In genomic region chr2:5478709-5479108, GRCm38 (mm10) we compare ENCODE assay signal across 18 mouse cellular contexts.
A peak's percentile ranks its signal among the peaks of the same experiment; 100 is the strongest.
DNase-seq lines count a peak whose midpoint lies in the region; ATAC-seq and TF ChIP-seq lines count a peak whose summit lies in the region.
"Had no signal": no experiment of that assay in that cellular context is flagged by ENCODE, and none has a peak within 500 bp of the region (broad histone marks: within the 10 kb centered on the region; RNA-seq: fewer than 3 reads in every experiment).

No protein-coding gene starts in this region.

- no peaks in the 10 kb centered on the region for H3K9me3 ChIP-seq in liver, postnatal 0 days (ENCODE audit: low read length)
- no peaks in the 10 kb centered on the region for H3K9me3 ChIP-seq in intestine, embryonic 16.5 days (ENCODE audit: control insufficient read depth, low read length)
- H3K9me3 ChIP-seq: embryonic facial prominence, embryonic 10.5 days; embryonic facial prominence, embryonic 12.5 days; forebrain, embryonic 13.5 days; forebrain, embryonic 15.5 days had no signal

- H3K4me2 ChIP-seq in liver, postnatal 0 days (ENCODE audit: low read depth, low read length): no peak overlapping the region
- no peak overlapping the region for H3K4me2 ChIP-seq in intestine, embryonic 16.5 days (ENCODE audit: low read depth, low read length)
- H3K4me2 ChIP-seq: embryonic facial prominence, embryonic 12.5 days; forebrain, embryonic 13.5 days; forebrain, embryonic 15.5 days had no signal

- 59% methylated on average over 5 of the region's 5 CpGs for WGBS in liver, adult 2 months
- 71% methylated on average over 5 of the region's 5 CpGs for WGBS in liver, postnatal 0 days (ENCODE audit: insufficient replicate concordance)
- 73% methylated on average over 5 of the region's 5 CpGs for WGBS in intestine, embryonic 16.5 days
- 37% methylated on average over 5 of the region's 5 CpGs for WGBS in small intestine, adult 2 months

- intact Hi-C loops in gastrocnemius, postnatal 14 days (cut with DNase I; ENCODE audit: low total_unique reads): no loop called here

- H3K36me3 ChIP-seq in liver, adult 2 months (ENCODE audit: control insufficient read depth, insufficient read depth, low read length): no peaks in the 10 kb centered on the region
- H3K36me3 ChIP-seq in liver, postnatal 0 days (replicated peaks; ENCODE audit: insufficient read depth, low read length): no peaks in the 10 kb centered on the region
- no peaks in the 10 kb centered on the region for H3K36me3 ChIP-seq in intestine, embryonic 16.5 days (ENCODE audit: control insufficient read depth, insufficient read depth, low read length)
- H3K36me3 ChIP-seq in small intestine, adult 2 months (ENCODE audit: control insufficient read depth, insufficient read depth, low read length): no peaks in the 10 kb centered on the region
- H3K36me3 ChIP-seq: embryonic facial prominence, embryonic 10.5 days; embryonic facial prominence, embryonic 12.5 days; forebrain, embryonic 15.5 days had no signal

- DNase-seq in liver, adult 2 months (ENCODE audit: extremely low read depth, low read depth, low spot score): peak; percentile 58
- DNase-seq in liver, postnatal 0 days: no peak
- no peak for DNase-seq in frontal cortex, postnatal 36 days (ENCODE audit: low spot score in 2 of 2)
- DNase-seq in gastrocnemius, postnatal 14 days: no peak
- DNase-seq: adrenal gland, adult 2 months; adrenal gland, postnatal 10 days; adrenal gland, postnatal 25 days; cerebellum, adult 11 months; cerebellum, adult 18-20 months; cerebellum, adult 9-10 months; forebrain, postnatal 0 days had no signal

- no peak for TF ChIP-seq POLR2A in liver, adult 2 months (IDR thresholded peaks at IDR 0.05; ENCODE audit: extremely low read depth, insufficient read depth, low read length)
- TF ChIP-seq POLR2A in small intestine, adult 2 months (IDR thresholded peaks at IDR 0.05; ENCODE audit: low read depth, low read length): no peak

- TF ChIP-seq EP300 in liver, postnatal 0 days (IDR thresholded peaks at IDR 0.05; ENCODE audit: low read depth): no peak

- H3K9ac ChIP-seq in liver, adult 2 months (ENCODE audit: low read depth, low read length): no peak overlapping the region
- H3K9ac ChIP-seq in liver, postnatal 0 days (replicated peaks): no peak overlapping the region
- no peak overlapping the region for H3K9ac ChIP-seq in intestine, embryonic 16.5 days (ENCODE audit: low read depth, low read length)
- H3K9ac ChIP-seq: embryonic facial prominence, embryonic 12.5 days; forebrain, embryonic 13.5 days; forebrain, embryonic 15.5 days; forebrain, postnatal 0 days had no signal

- H3K27me3 ChIP-seq in liver, adult 2 months (ENCODE audit: control insufficient read depth, insufficient read depth, low read length): no peaks in the 10 kb centered on the region
- H3K27me3 ChIP-seq in liver, postnatal 0 days (ENCODE audit: insufficient read depth, low read length): no peaks in the 10 kb centered on the region
- H3K27me3 ChIP-seq in intestine, embryonic 16.5 days (replicated peaks; ENCODE audit: control insufficient read depth, insufficient read depth, low read length): no peaks in the 10 kb centered on the region
- H3K27me3 ChIP-seq in small intestine, adult 2 months (ENCODE audit: control insufficient read depth, insufficient read depth, low read length): no peaks in the 10 kb centered on the region
- H3K27me3 ChIP-seq: embryonic facial prominence, embryonic 12.5 days; forebrain, embryonic 13.5 days; forebrain, embryonic 15.5 days had no signal

- H3K27ac ChIP-seq in liver, adult 2 months (replicated peaks; ENCODE audit: insufficient read depth, low read depth, low read length): no peak overlapping the region
- H3K27ac ChIP-seq in liver, postnatal 0 days (ENCODE audit: low read depth): no peak overlapping the region
- H3K27ac ChIP-seq in intestine, embryonic 16.5 days (ENCODE audit: low read length): no peak overlapping the region
- H3K27ac ChIP-seq in small intestine, adult 2 months (ENCODE audit: insufficient read depth, low read depth, low read length): peak overlapping the region; percentile 72
- H3K27ac ChIP-seq: embryonic facial prominence, embryonic 10.5 days; embryonic facial prominence, embryonic 12.5 days; forebrain, embryonic 13.5 days; forebrain, embryonic 15.5 days had no signal

- no peaks in the 10 kb centered on the region for H3K79me2 ChIP-seq in liver, adult 2 months (ENCODE audit: control insufficient read depth, insufficient read depth, low read length)

- no peak for ATAC-seq in liver, postnatal 0 days
- ATAC-seq in intestine, embryonic 16.5 days: peak; percentile 74
- ATAC-seq in erythroid progenitor cell, adult 5-6 weeks (replicated peaks; ENCODE audit: low FRiP score, poor library complexity, severe bottlenecking): no peak
- ATAC-seq: forebrain, embryonic 13.5 days; forebrain, embryonic 15.5 days; forebrain, postnatal 0 days had no signal

- no peaks in the 10 kb centered on the region; the same call in 1 of the 2 replicates for H3K4me1 ChIP-seq in liver, adult 2 months (ENCODE audit: control insufficient read depth, insufficient read depth, low read length)
- no peaks in the 10 kb centered on the region for H3K4me1 ChIP-seq in liver, postnatal 0 days (ENCODE audit: insufficient read depth)
- peaks cover 2% of the 10 kb centered on the region; the same call in 1 of the 2 replicates for H3K4me1 ChIP-seq in intestine, embryonic 16.5 days (ENCODE audit: control insufficient read depth, insufficient read depth, low read length)
- H3K4me1 ChIP-seq in small intestine, adult 2 months (ENCODE audit: control insufficient read depth, insufficient read depth, insufficient read length, low read length): peaks cover 15% of the 10 kb centered on the region; the same call in 1 of the 2 replicates
- H3K4me1 ChIP-seq: embryonic facial prominence, embryonic 10.5 days; embryonic facial prominence, embryonic 12.5 days; forebrain, embryonic 15.5 days had no signal

- TF ChIP-seq CTCF in liver, adult 2 months (IDR thresholded peaks at IDR 0.05; ENCODE audit: low read depth, low read length): no peak
- no peak for TF ChIP-seq CTCF in liver, postnatal 0 days (IDR thresholded peaks at IDR 0.05; ENCODE audit: low read depth)
- no peak for TF ChIP-seq CTCF in small intestine, adult 2 months (IDR thresholded peaks at IDR 0.05; ENCODE audit: extremely low read depth, insufficient read length, insufficient replicate concordance, low read depth, low read length)

- H3K4me3 ChIP-seq in liver, adult 2 months (ENCODE audit: insufficient read depth, low read depth, low read length): no peak overlapping the region
- no peak overlapping the region for H3K4me3 ChIP-seq in liver, postnatal 0 days (ENCODE audit: low read depth, low read length)
- H3K4me3 ChIP-seq in intestine, embryonic 16.5 days (ENCODE audit: low read length): no peak overlapping the region
- no peak overlapping the region for H3K4me3 ChIP-seq in small intestine, adult 2 months (ENCODE audit: low read depth, low read length)
- H3K4me3 ChIP-seq: embryonic facial prominence, embryonic 10.5 days; embryonic facial prominence, embryonic 12.5 days; forebrain, embryonic 13.5 days; forebrain, embryonic 15.5 days had no signal
